Mouse (Mus musculus) heart, adult 9 months (tissue): ENCODE measurements around the gene Megf8.
"Not testable (repeated sequence)": the region's sequence is repeated elsewhere in the genome, so short reads cannot be mapped to it uniquely, and the experiment has no call there.

Source experiments
- DNase-seq, 2 experiments: peaks; one replicate each; pipeline ENCODE4 v3.0.0; 2022; ENCODE audit warnings: low spot score in 2 of 2

Megf8 gene

GRCm38 (mm10) chr7:25399028-25399427, 82.1 kb downstream of the Megf8 start:
- not testable (repeated sequence) for DNase-seq

DNA sequence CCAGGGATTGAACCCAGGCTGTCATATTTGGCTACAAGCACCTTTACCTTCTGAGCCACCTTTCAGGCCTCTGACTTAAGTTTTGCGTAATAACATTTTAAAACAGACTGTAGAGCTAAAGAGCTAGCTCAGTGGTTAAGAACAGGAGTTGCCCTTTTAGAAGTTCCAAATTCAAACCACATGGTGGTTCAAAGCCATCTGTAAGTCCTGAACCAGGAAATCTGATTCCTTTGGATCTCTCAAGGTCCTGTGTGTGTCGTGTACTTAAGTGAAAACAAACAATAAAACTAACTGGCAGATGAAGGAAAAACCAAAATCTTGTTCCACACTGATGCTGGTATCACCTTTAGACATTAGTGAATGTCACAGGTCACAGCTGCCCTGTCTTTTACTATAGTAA, 84.6 kb downstream of the Megf8 start:
- no peak for DNase-seq

- DNase-seq, result no peak
These were observed 85.0 kb downstream of the Megf8 start for GRCm38 (mm10) chr7:25401986-25402385.

DNA sequence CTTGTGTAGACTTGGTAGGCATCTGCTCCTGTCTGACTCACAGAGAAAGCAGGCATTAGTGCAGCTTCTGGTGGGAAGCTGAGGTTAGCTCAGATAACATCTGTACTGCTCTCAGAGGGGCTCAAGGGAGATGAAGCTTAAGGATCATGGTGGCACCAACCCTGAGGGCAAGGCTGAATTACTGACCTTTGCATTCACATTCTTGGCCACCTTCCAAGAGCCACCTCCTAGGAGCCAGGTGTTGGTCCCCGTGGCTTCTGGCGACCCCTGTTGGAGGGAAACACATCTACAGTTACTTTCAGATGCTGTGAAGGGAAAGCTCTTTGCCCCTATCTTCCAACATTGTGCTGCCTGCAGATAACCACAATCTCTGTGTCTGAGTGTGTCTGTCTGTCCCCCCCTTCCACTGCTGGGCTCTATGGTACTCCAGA, 85.7 kb downstream of the Megf8 start:
- no peak for DNase-seq

DNA sequence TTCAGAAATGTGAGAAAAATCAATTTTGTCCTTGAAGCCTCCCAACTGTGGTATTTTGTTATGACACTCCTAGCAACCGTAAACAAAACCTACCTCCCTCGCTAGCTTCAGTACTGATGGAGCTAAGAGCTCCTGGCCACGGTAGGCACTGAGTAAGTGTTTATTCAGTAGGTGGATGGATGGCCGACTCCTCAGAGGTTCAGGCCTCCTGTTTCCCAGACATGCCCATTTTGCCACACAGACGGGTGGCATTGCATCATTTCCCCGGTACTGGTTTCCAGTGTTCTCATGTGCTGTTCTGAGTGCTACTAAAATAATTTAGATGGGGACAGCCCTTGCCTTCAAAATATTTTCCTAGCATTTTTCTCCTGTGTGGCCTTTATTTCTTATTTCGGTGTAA, 89.5 kb downstream of the Megf8 start:
- DNase-seq, result no peak

- DNase-seq, result no peak
These were observed 92.3 kb downstream of the Megf8 start for GRCm38 (mm10) chr7:25409114-25409760.

DNA sequence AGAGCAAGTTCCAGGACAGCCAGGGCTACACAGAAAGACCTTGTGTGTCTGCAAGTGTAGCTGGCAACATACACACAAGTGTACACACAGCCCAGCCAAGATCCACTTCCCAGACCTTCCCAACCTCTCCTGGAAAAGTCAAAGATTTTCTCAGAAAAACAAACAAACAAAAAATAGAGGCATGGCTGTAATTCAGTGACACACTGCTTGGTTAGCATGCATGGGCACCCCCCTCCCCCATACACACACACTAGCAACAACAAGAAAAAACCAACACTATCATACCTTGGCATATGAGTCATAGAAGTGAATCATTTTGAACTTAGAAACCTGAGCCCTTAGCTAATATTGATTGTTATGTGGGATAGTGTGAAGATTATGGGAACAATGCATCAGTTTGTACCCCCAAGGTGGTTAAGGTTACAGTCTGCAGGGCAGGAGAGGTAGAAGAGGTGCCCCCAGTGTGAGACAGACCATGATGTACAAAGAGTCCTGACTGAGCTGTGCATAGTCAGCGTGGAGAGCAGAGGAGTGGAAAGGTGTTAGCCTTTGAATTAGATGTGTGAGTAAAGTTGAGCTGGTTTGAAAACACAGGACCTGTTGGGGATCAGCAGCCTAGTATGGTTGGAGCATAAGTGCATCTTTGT, 94.1 kb downstream of the Megf8 start:
- DNase-seq, result no peak

DNA sequence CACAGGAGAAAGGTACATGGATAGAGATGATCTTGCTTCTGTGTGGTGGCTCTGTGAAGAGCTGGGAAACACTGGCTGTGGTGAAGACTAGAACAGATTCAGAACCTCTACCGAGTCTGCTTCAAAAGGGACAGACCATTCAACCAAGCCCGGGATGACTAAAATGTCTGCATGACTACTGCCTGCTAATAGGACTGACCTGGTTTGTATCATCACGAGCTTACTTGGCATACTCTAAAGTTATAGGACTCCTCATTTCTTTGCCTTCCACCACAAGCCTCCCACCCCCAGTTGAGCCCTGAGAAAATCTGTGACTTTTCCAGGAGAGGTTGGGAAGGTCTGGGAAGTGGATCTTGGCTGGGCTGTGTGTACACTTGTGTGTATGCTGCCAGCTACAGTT, 94.9 kb downstream of the Megf8 start:
- no peak for DNase-seq

- no peak for DNase-seq
These were observed 96.0 kb downstream of the Megf8 start, which contains the start of gene Cxcl17 for GRCm38 (mm10) chr7:25412833-25413441. TSS of gene Cxcl17 (minus strand) at chr7:25412886.
